In genomic region chr5:111893905-111894311, GRCm38 (mm10) we compare ENCODE assay signal across 8 mouse cellular contexts.
DNase-seq lines count a peak whose midpoint lies in the region; ATAC-seq and TF ChIP-seq lines count a peak whose summit lies in the region.

No protein-coding gene starts in this region.

- WGBS in cerebellum, adult 2 months = 4% methylated on average over 11 of the region's 11 CpGs
- 1% methylated on average over 11 of the region's 11 CpGs for WGBS in embryonic facial prominence, embryonic 14.5 days

- no peak for TF ChIP-seq POLR2A in cerebellum, adult 2 months (IDR thresholded peaks at IDR 0.05; ENCODE audit: borderline replicate concordance, insufficient read depth, low read length)

- no peak overlapping the region for H3K27ac ChIP-seq in cerebellum, adult 2 months (ENCODE audit: insufficient read depth, low read length)
- peak overlapping the region; percentile 92 for H3K27ac ChIP-seq in embryonic facial prominence, embryonic 14.5 days (replicated peaks; ENCODE audit: low read depth, low read length)

- intact Hi-C loops in left cerebral cortex, postnatal 4 days (cut with DNase I) = no loop called here

- peak overlapping the region; percentile 48 for H3K9ac ChIP-seq in embryonic facial prominence, embryonic 14.5 days (ENCODE audit: low read depth, low read length)

- H3K27me3 ChIP-seq in cerebellum, adult 2 months (ENCODE audit: control insufficient read depth, insufficient read depth, low read length) = peaks cover 1% of the 10 kb centered on the region; the same call in 1 of the 2 replicates
- no peaks in the 10 kb centered on the region for H3K27me3 ChIP-seq in embryonic facial prominence, embryonic 14.5 days (replicated peaks; ENCODE audit: control insufficient read depth, insufficient read depth, low read length)

- no peak for TF ChIP-seq CTCF in cerebellum, adult 2 months (IDR thresholded peaks at IDR 0.05; ENCODE audit: borderline replicate concordance, insufficient read depth, low read depth, low read length)

- no peaks in the 10 kb centered on the region for H3K9me3 ChIP-seq in embryonic facial prominence, embryonic 14.5 days (ENCODE audit: control insufficient read depth, low read length)

- no peak for ATAC-seq in cerebellum, adult (ENCODE audit: insufficient number of reproducible peaks, low FRiP score, low TSS enrichment)
- peak; percentile 83 for ATAC-seq in embryonic facial prominence, embryonic 14.5 days (ENCODE audit: low read depth)

- H3K4me2 ChIP-seq in embryonic facial prominence, embryonic 14.5 days (ENCODE audit: low read depth, low read length) = peak overlapping the region; percentile 56

- DNase-seq in cerebellum, adult 2 months = peak; percentile 16 to 22
- peak; percentile 97 for DNase-seq in embryonic facial prominence, embryonic 14.5 days (ENCODE audit: low spot score)
- DNase-seq in heart, adult 9 months (ENCODE audit: low spot score in 2 of 2) = peak; percentile 70 to 75
- peak; percentile 15 for DNase-seq in kidney, adult 18-20 months
- peak; percentile 92 for DNase-seq in left cerebral cortex, postnatal 4 days
- peak; percentile 76 for DNase-seq in neural tube, embryonic 10.5 days (ENCODE audit: extremely low spot score, low spot score)
- DNase-seq in thymus, postnatal 0 days (ENCODE audit: low spot score) = peak; percentile 66

- no peaks in the 10 kb centered on the region for H3K36me3 ChIP-seq in embryonic facial prominence, embryonic 14.5 days (ENCODE audit: control insufficient read depth, insufficient read depth, low read length)

- H3K4me1 ChIP-seq in cerebellum, adult 2 months (ENCODE audit: control insufficient read depth, insufficient read depth, low read length) = no peaks in the 10 kb centered on the region
- peaks cover 45% of the 10 kb centered on the region for H3K4me1 ChIP-seq in embryonic facial prominence, embryonic 14.5 days (ENCODE audit: control insufficient read depth, insufficient read depth, low read length)

- no peak overlapping the region for H3K4me3 ChIP-seq in cerebellum, adult 2 months (replicated peaks; ENCODE audit: insufficient read depth, low read depth, low read length)
- H3K4me3 ChIP-seq in embryonic facial prominence, embryonic 14.5 days (ENCODE audit: low read depth, low read length) = peak overlapping the region; percentile 27

Comparison
In these comparisons a context has a peak if more than half of its experiments do, and no peak if none do; other contexts are left out.
1. DNase-seq: peak in every context shown above with its lines; median percentile 97 in embryonic facial prominence, embryonic 14.5 days; 92 in left cerebral cortex, postnatal 4 days; 76 in neural tube, embryonic 10.5 days; 72 in heart, adult 9 months; 66 in thymus, postnatal 0 days; 19 in cerebellum, adult 2 months; 15 in kidney, adult 18-20 months.